Mouse (Mus musculus): ENCODE results near the gene Slc48a1.

Slc48a1 gene

DNA sequence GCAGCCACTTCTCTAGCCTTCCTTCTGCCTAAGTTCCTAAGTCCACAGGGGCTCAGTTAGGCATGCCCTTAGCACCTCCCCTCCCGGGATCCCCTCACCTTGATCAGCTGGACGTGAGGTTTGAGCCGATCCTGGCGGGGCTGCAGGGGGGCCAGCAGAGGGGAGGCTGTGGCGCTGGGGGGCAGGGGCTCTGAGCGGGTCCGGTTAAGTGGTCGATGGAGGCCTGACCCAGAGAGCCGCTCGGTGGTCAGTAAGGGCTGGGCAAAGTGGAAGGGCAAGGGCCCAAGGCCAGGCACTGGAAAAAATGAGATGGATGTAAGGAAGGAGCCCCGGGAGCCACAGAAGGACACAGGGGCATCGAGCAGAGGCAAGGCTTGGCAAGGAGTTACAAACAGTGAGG, 29.5 kb downstream of the Slc48a1 start:
- Histone ChIP-seq H3K27me3 (ENCODE audit: insufficient read depth, low read length) (peaks cover 61% of the 10 kb centered on the region), H3K4me3 (replicated peaks; ENCODE audit: low read length) (peak overlapping the region; percentile 60), H3K9me3 (ENCODE audit: low read length) (no peaks in the 10 kb centered on the region), H3K36me3 (ENCODE audit: insufficient read depth, low read length) (no peaks in the 10 kb centered on the region), H3K4me1 (replicated peaks; ENCODE audit: low read depth, low read length) (peaks cover 56% of the 10 kb centered on the region)
- no peak for TF ChIP-seq CTCF (conservative IDR thresholded peaks at IDR 0.05; ENCODE audit: low read length)
- TF ChIP-seq POU5F1 (IDR thresholded peaks at IDR 0.05; ENCODE audit: borderline replicate concordance, low read length), result no peak

DNA sequence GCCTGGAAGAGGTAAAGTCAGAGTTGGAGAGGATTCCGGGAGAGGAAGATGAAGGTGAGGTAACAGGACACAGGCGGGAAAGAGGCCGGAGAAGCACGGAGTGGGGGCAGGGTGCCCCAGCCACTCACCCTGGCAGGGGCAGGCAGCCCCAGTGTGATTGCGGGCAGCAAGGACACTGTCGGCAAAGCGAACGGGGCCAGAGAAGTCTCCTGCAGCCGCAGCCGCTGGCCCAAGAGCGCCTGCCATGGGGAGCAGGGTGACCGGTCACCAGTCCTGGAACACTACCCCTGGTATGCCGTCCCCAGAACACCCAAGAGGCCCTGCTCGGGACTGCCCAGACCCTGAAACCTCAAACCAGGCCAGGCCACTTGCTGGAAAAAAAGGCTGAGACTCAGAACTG, 30.2 kb downstream of the Slc48a1 start:
- peak overlapping the region; percentile 60 for H3K4me3 ChIP-seq (replicated peaks; ENCODE audit: low read length)
- no peaks in the 10 kb centered on the region for H3K36me3 ChIP-seq (ENCODE audit: insufficient read depth, low read length)
- peaks cover 61% of the 10 kb centered on the region for H3K27me3 ChIP-seq (ENCODE audit: insufficient read depth, low read length)
- H3K9me3 ChIP-seq (ENCODE audit: low read length), result no peaks in the 10 kb centered on the region
- TF ChIP-seq NANOG (IDR thresholded peaks at IDR 0.05; ENCODE audit: borderline replicate concordance, low read length), result no peak
- H3K4me1 ChIP-seq (replicated peaks; ENCODE audit: low read depth, low read length), result peaks cover 60% of the 10 kb centered on the region

DNA sequence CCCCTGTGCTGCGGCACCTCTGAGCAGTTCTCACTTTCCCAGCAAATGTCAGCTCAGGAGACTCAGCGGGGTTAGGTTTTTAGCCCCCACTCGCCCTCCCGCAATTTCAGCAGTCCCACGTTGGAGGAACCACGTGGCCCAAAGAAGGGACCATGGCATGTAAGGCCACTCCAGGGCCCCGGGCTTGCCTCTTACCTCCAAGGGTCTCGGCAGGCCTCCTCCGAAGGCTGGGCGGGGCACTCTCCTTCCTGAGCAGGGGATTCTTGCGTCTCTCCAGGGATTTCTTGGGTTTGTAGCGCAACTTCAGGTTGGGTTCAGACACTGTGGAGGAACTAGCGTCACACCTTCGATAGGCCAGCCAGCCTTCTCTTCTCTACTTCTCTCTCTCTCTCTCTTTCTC, 30.9 kb downstream of the Slc48a1 start:
- Histone ChIP-seq H3K4me3 (replicated peaks; ENCODE audit: low read length) (peak overlapping the region; percentile 60), H3K4me1 (replicated peaks; ENCODE audit: low read depth, low read length) (peaks cover 66% of the 10 kb centered on the region), H3K27me3 (ENCODE audit: insufficient read depth, low read length) (peaks cover 61% of the 10 kb centered on the region), H3K9me3 (ENCODE audit: low read length) (no peaks in the 10 kb centered on the region), H3K36me3 (ENCODE audit: insufficient read depth, low read length) (no peaks in the 10 kb centered on the region)
- no peak for TF ChIP-seq NANOG (IDR thresholded peaks at IDR 0.05; ENCODE audit: borderline replicate concordance, low read length)
- no peak for TF ChIP-seq CTCF (conservative IDR thresholded peaks at IDR 0.05; ENCODE audit: low read length)
- TF ChIP-seq POU5F1 (IDR thresholded peaks at IDR 0.05; ENCODE audit: borderline replicate concordance, low read length), result no peak

DNA sequence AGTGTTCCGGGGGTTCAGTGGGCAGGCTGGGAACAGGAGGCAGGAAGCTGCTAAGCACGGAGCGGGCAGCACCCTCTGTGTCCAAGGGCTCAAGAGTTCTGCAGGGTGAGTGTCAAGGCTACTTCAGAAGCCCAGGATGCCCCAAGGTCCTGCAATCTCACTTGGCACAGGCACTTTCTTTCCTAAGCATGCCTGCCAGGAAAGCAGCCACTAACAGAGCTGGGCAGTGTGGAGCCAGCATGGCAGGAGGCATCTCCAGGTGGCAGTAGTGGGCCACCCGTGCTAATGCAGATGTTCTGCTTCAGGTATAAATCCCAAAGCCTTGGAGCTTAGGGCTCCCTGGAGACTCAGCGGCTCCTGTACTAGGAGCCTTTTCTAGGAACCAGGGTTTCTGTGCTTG, 31.6 kb downstream of the Slc48a1 start:
- Histone ChIP-seq H3K4me1 (replicated peaks; ENCODE audit: low read depth, low read length) (peaks cover 72% of the 10 kb centered on the region), H3K27me3 (ENCODE audit: insufficient read depth, low read length) (peaks cover 66% of the 10 kb centered on the region), H3K4me3 (replicated peaks; ENCODE audit: low read length) (no peak overlapping the region), H3K36me3 (ENCODE audit: insufficient read depth, low read length) (no peaks in the 10 kb centered on the region), H3K9me3 (ENCODE audit: low read length) (no peaks in the 10 kb centered on the region)
- TF ChIP-seq POU5F1 (IDR thresholded peaks at IDR 0.05; ENCODE audit: borderline replicate concordance, low read length) (no peak), CTCF (conservative IDR thresholded peaks at IDR 0.05; ENCODE audit: low read length) (no peak), NANOG (IDR thresholded peaks at IDR 0.05; ENCODE audit: borderline replicate concordance, low read length) (no peak)

DNA sequence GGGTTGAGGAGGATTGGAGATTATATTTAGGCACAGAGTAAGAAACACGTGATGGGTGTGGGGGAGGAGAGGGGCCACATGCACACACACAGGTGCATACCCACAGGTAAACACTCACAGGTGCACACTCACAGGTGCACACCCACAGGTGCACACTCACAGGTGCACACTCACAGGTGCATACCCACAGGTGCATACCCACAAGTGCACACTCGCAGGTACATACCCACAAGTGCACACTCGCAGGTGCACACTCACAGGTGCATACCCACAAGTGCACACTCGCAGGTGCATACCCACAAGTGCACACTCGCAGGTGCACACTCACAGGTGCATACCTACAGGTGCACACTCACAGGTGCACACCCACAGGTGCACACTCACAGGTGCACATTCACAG, 32.1 kb downstream of the Slc48a1 start:
- H3K4me3 ChIP-seq (replicated peaks; ENCODE audit: low read length), result no peak overlapping the region
- H3K4me1 ChIP-seq (replicated peaks; ENCODE audit: low read depth, low read length), result peaks cover 72% of the 10 kb centered on the region
- no peak for TF ChIP-seq POU5F1 (IDR thresholded peaks at IDR 0.05; ENCODE audit: borderline replicate concordance, low read length)
- no peak for TF ChIP-seq CTCF (conservative IDR thresholded peaks at IDR 0.05; ENCODE audit: low read length)
- TF ChIP-seq NANOG (IDR thresholded peaks at IDR 0.05; ENCODE audit: borderline replicate concordance, low read length), result no peak
- H3K9me3 ChIP-seq (ENCODE audit: low read length), result no peaks in the 10 kb centered on the region
- H3K36me3 ChIP-seq (ENCODE audit: insufficient read depth, low read length), result no peaks in the 10 kb centered on the region
- H3K27me3 ChIP-seq (ENCODE audit: insufficient read depth, low read length), result peaks cover 70% of the 10 kb centered on the region

DNA sequence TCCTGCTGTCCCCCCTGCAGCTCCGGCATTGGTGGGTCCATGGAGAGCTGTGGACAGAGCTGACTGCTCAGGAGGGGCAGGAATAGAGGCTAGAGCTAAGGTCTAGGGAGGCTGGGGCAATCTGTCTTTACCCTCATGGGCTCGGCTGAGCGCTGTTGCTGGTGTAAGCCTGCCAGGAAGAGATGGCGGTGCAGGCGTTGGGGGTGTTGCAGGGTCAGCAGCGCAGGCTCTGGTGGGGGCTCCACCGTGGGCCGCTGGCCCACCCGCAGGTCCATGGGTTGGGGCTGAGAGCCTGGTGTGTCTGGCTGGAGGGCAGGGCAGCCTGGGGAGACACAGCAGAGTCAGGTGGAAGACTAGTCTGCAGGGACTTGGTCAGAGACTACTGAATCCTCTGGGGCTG, 33.0 kb downstream of the Slc48a1 start:
- peaks cover 68% of the 10 kb centered on the region for H3K27me3 ChIP-seq (ENCODE audit: insufficient read depth, low read length)
- H3K4me3 ChIP-seq (replicated peaks; ENCODE audit: low read length), result no peak overlapping the region
- H3K4me1 ChIP-seq (replicated peaks; ENCODE audit: low read depth, low read length), result peaks cover 71% of the 10 kb centered on the region

DNA sequence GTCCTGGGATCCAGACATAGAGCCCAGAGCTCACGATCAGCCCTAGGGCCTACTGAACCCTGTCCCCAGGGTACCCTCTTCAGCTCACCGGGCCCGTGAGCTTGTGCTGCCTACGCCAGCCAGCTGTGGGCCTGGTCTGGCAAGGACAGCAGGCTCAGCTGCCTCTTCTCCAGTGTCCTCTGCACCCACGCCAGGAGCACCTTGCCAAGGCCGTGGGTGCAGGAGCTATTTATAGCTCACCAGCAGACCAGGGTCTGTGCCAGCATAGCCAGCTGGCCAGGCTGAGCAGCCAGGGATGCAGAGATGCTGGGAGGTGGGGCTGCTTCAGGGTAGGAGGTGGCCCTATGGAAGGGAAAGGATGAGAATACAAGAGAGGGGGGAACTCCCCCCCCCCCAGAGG, 33.8 kb downstream of the Slc48a1 start:
- TF ChIP-seq CTCF (conservative IDR thresholded peaks at IDR 0.05; ENCODE audit: low read length), result no peak
- no peak for TF ChIP-seq NANOG (IDR thresholded peaks at IDR 0.05; ENCODE audit: borderline replicate concordance, low read length)
- no peak for TF ChIP-seq POU5F1 (IDR thresholded peaks at IDR 0.05; ENCODE audit: borderline replicate concordance, low read length)
- no peaks in the 10 kb centered on the region for H3K36me3 ChIP-seq (ENCODE audit: insufficient read depth, low read length)
- H3K27me3 ChIP-seq (ENCODE audit: insufficient read depth, low read length), result peaks cover 61% of the 10 kb centered on the region
- H3K4me3 ChIP-seq (replicated peaks; ENCODE audit: low read length), result no peak overlapping the region
- H3K9me3 ChIP-seq (ENCODE audit: low read length), result no peaks in the 10 kb centered on the region
- H3K4me1 ChIP-seq (replicated peaks; ENCODE audit: low read depth, low read length), result peaks cover 63% of the 10 kb centered on the region

More for the DNA sequence above, 33.0 kb downstream of the Slc48a1 start:
- no peak for TF ChIP-seq POU5F1 (IDR thresholded peaks at IDR 0.05; ENCODE audit: borderline replicate concordance, low read length)
- TF ChIP-seq NANOG (IDR thresholded peaks at IDR 0.05; ENCODE audit: borderline replicate concordance, low read length), result no peak
- no peak for TF ChIP-seq CTCF (conservative IDR thresholded peaks at IDR 0.05; ENCODE audit: low read length)
- H3K9me3 ChIP-seq (ENCODE audit: low read length), result no peaks in the 10 kb centered on the region
- H3K36me3 ChIP-seq (ENCODE audit: insufficient read depth, low read length), result no peaks in the 10 kb centered on the region

DNA sequence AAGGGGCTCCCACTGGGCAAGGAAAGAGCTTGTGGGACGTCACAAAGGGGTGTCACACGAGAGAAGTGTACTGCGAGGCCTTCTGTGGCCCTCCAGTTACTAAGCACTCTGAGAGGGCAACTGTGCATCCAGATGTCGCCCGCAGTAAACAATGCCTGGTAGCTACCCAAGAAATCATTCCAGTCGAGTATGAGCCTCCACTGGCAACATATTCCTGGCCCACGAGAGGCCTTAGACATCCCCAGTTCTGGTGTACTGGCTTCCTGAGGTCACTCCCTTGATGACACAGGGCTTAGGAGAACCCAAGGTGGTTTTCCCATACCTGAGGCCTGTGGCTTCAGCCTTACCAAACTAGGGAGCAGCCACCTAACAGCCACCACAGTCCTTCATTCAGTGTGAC, 34.6 kb downstream of the Slc48a1 start:
- no peaks in the 10 kb centered on the region for H3K36me3 ChIP-seq (ENCODE audit: insufficient read depth, low read length)
- no peaks in the 10 kb centered on the region for H3K9me3 ChIP-seq (ENCODE audit: low read length)
- H3K4me3 ChIP-seq (replicated peaks; ENCODE audit: low read length), result no peak overlapping the region
- H3K27me3 ChIP-seq (ENCODE audit: insufficient read depth, low read length), result peaks cover 54% of the 10 kb centered on the region
- peaks cover 60% of the 10 kb centered on the region for H3K4me1 ChIP-seq (replicated peaks; ENCODE audit: low read depth, low read length)
- TF ChIP-seq CTCF (conservative IDR thresholded peaks at IDR 0.05; ENCODE audit: low read length) (no peak), NANOG (IDR thresholded peaks at IDR 0.05; ENCODE audit: borderline replicate concordance, low read length) (no peak), POU5F1 (IDR thresholded peaks at IDR 0.05; ENCODE audit: borderline replicate concordance, low read length) (no peak)

DNA sequence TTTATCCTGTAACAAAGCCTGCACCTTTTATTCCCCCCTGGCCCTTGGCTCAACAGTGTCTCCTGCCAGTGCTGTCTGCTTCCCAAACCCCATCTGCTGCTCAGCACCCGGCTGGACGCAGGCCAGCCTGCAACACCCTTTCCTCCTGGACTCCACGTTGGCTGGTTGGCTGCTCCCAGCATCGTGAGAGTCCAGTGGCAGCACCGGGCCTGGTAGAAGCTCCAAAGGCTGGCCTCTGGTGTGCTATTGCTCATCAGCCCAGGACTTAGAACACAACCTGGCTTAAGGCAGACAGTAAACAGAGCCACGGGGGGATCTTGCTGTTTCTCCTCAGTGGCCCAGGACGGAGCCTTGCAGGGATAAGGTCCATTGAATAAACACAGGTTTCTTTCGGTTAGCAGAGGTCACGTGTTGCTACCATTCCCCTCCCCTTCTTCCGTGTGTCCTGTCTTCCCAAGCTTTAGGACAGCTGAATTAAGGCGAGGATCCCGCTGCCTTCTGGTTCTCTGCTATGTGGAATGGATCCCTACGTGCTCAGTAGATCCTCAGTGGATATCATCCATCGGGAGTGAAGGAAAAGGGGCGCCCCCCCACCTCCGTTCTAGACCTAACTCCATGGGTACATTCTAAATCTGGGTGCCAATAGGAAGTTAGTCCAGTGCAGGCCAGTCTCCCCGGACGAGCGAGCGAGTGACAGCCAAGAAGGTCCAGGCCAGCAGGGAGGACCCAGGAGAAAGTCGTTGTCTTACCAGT, 35.3 kb downstream of the Slc48a1 start:
- Histone ChIP-seq H3K9me3 (ENCODE audit: low read length) (no peaks in the 10 kb centered on the region), H3K36me3 (ENCODE audit: insufficient read depth, low read length) (no peaks in the 10 kb centered on the region), H3K4me3 (replicated peaks; ENCODE audit: low read length) (no peak overlapping the region), H3K4me1 (replicated peaks; ENCODE audit: low read depth, low read length) (peaks cover 55% of the 10 kb centered on the region), H3K27me3 (ENCODE audit: insufficient read depth, low read length) (peaks cover 47% of the 10 kb centered on the region)
- no peak for TF ChIP-seq NANOG (IDR thresholded peaks at IDR 0.05; ENCODE audit: borderline replicate concordance, low read length)
- TF ChIP-seq CTCF (conservative IDR thresholded peaks at IDR 0.05; ENCODE audit: low read length), result no peak
- TF ChIP-seq POU5F1 (IDR thresholded peaks at IDR 0.05; ENCODE audit: borderline replicate concordance, low read length), result no peak
